Mouse (Mus musculus) CH12.LX (cell line): ENCODE measurements around the gene Gm20388. TPM values are rescaled to one million over a fixed set of nuclear protein-coding genes. Genes with fewer than 3 reads are reported as not detected.

Experiments
- DNase-seq: peaks from one replicate; pipeline ENCODE4 v3.0.0-alpha.2; 2013; ENCODE audit errors: extremely low read depth
- H3K27ac ChIP-seq: 2 replicates; pipeline ENCODE4 v1.5.1; 2012; ENCODE audit warnings: low read depth, mild to moderate bottlenecking, control low read depth, moderate library complexity; ENCODE audit not compliant: insufficient read depth
- H3K27me3 ChIP-seq: replicated peaks from 2 replicates; pipeline ENCODE3; 2012; ENCODE audit warnings: inconsistent platforms
- H3K36me3 ChIP-seq, 2 experiments: replicated peaks in 1 of 2; 2 replicates each; pipeline versions ENCODE3 to v1.6.1; 2012; ENCODE audit warnings: inconsistent platforms in 1 of 2, low read length in 1 of 2, mild to moderate bottlenecking in 1 of 2, mixed read lengths in 1 of 2, moderate library complexity in 1 of 2; ENCODE audit not compliant: control insufficient read depth in 1 of 2, insufficient read depth in 1 of 2
- H3K4me1 ChIP-seq, 2 experiments: 2 replicates each; pipeline ENCODE4 v1.6.1; 2012; ENCODE audit warnings: inconsistent platforms in 1 of 2, moderate library complexity in 1 of 2; ENCODE audit not compliant: insufficient read depth in 2 of 2, control insufficient read depth in 1 of 2
- H3K4me2 ChIP-seq: 2 replicates; pipeline ENCODE4 v1.6.1; 2012; ENCODE audit warnings: low read depth, mild to moderate bottlenecking, control low read depth; ENCODE audit not compliant: poor library complexity, insufficient read depth, severe bottlenecking
- H3K4me3 ChIP-seq, 3 experiments: fragments of 150-350 bp in 1 of 3; sonication (generic) in 1 of 3; replicated peaks in 1 of 3; 2 replicates each; pipeline versions ENCODE3 to v1.5.1; 2011 to 2012; ENCODE audit warnings: low read depth in 2 of 3, low read length in 2 of 3, mild to moderate bottlenecking in 2 of 3, moderate library complexity in 2 of 3, control low read depth in 1 of 3, improper control_type of control experiment in 1 of 3, inconsistent platforms in 1 of 3, mixed read lengths in 1 of 3; ENCODE audit not compliant: poor library complexity in 1 of 3
- H3K79me2 ChIP-seq: replicated peaks from 2 replicates; pipeline ENCODE4 v1.6.1; 2012; ENCODE audit warnings: mild to moderate bottlenecking, moderate library complexity; ENCODE audit not compliant: control insufficient read depth, poor library complexity, insufficient read depth, severe bottlenecking; ENCODE audit errors: extremely low read depth
- H3K9ac ChIP-seq: 2 replicates; pipeline ENCODE4 v1.6.1; 2012; ENCODE audit warnings: low read depth, mild to moderate bottlenecking, control low read depth, moderate library complexity; ENCODE audit not compliant: insufficient read depth
- H3K9me3 ChIP-seq: replicated peaks from 2 replicates; pipeline ENCODE3; 2012; ENCODE audit warnings: low read length, inconsistent platforms, mixed read lengths
- CHD1 ChIP-seq: IDR thresholded peaks from 2 replicates; pipeline ENCODE4 v1.6.1; 2012; ENCODE audit warnings: low read depth, low read length, improper control_type of control experiment, inconsistent platforms
- CHD2 ChIP-seq: IDR thresholded peaks from 2 replicates; pipeline ENCODE4 v1.6.1; 2011; ENCODE audit warnings: low read length, improper control_type of control experiment
- CTCF ChIP-seq, 2 experiments: IDR thresholded peaks in 1 of 2; conservative IDR thresholded peaks in 1 of 2; 2 replicates each; pipeline ENCODE4 v1.5.1; 2011 to 2012; ENCODE audit warnings: low read depth in 2 of 2, low read length in 2 of 2, improper control_type of control experiment in 1 of 2, inconsistent platforms in 1 of 2, mild to moderate bottlenecking in 1 of 2, moderate library complexity in 1 of 2
- ELF1 ChIP-seq: IDR thresholded peaks from 2 replicates; pipeline ENCODE4 v1.6.1; 2014; ENCODE audit warnings: low read depth, mild to moderate bottlenecking, inconsistent platforms, low read length, improper control_type of control experiment
- EP300 ChIP-seq: IDR thresholded peaks from 2 replicates; pipeline ENCODE4 v1.6.1; 2011; ENCODE audit warnings: low read length, improper control_type of control experiment
- GABPA ChIP-seq: IDR thresholded peaks from 2 replicates; pipeline ENCODE4 v1.6.1; 2012; ENCODE audit warnings: low read depth, low read length, improper control_type of control experiment, inconsistent platforms; ENCODE audit not compliant: insufficient replicate concordance
- HCFC1 ChIP-seq: IDR thresholded peaks from 2 replicates; pipeline ENCODE4 v1.6.1; 2012; ENCODE audit warnings: low read depth, mild to moderate bottlenecking, inconsistent platforms, low read length, improper control_type of control experiment
- IRF4 ChIP-seq: IDR thresholded peaks from 2 replicates; pipeline ENCODE4 v1.6.1; 2014; ENCODE audit warnings: low read depth, mild to moderate bottlenecking, inconsistent platforms, low read length, improper control_type of control experiment
- JUN ChIP-seq: IDR thresholded peaks from 2 replicates; pipeline ENCODE4 v1.6.1; 2011; ENCODE audit warnings: low read depth, mild to moderate bottlenecking, low read length, improper control_type of control experiment, moderate library complexity; ENCODE audit not compliant: insufficient read depth
- KAT2A ChIP-seq: IDR thresholded peaks from 2 replicates; pipeline ENCODE4 v1.6.1; 2012; ENCODE audit warnings: low read length, improper control_type of control experiment, inconsistent platforms; ENCODE audit not compliant: insufficient replicate concordance
- MAZ ChIP-seq: IDR thresholded peaks from 2 replicates; pipeline ENCODE4 v1.6.1; 2012; ENCODE audit warnings: low read depth, mild to moderate bottlenecking, inconsistent platforms, low read length, improper control_type of control experiment, moderate library complexity
- MEF2A ChIP-seq: IDR thresholded peaks from 2 replicates; pipeline ENCODE4 v1.6.1; 2014; ENCODE audit warnings: low read depth, mild to moderate bottlenecking, inconsistent platforms, low read length, improper control_type of control experiment, borderline replicate concordance
- POLR2AphosphoS2 ChIP-seq: IDR thresholded peaks from 2 replicates; pipeline ENCODE4 v1.6.1; 2011; ENCODE audit warnings: low read depth, low read length, improper control_type of control experiment
- SIN3A ChIP-seq: IDR thresholded peaks from 2 replicates; pipeline ENCODE4 v1.6.1; 2012; ENCODE audit warnings: low read length, improper control_type of control experiment, inconsistent platforms
- TBP ChIP-seq: conservative IDR thresholded peaks from 2 replicates; pipeline ENCODE4 v1.6.1; 2011; ENCODE audit warnings: low read depth, low read length, improper control_type of control experiment
- UBTF ChIP-seq: IDR thresholded peaks from 2 replicates; pipeline ENCODE4 v1.6.1; 2012; ENCODE audit warnings: low read depth, mild to moderate bottlenecking, inconsistent platforms, low read length, improper control_type of control experiment, moderate library complexity
- ZC3H11A ChIP-seq: IDR thresholded peaks from 2 replicates; pipeline ENCODE4 v1.6.1; 2012; ENCODE audit warnings: low read depth, mild to moderate bottlenecking, inconsistent platforms, low read length, improper control_type of control experiment
- ZMIZ1 ChIP-seq: IDR thresholded peaks from 2 replicates; pipeline ENCODE4 v1.6.1; 2012; ENCODE audit warnings: low read depth, mild to moderate bottlenecking, inconsistent platforms, low read length, improper control_type of control experiment
- dilution Hi-C: fragments of 300-500 bp; cut with MboI; formaldehyde crosslinking; loops from 2 replicates; pipeline ENCODE4 v1.14.3; 2020; ENCODE audit warnings: low sequenced_read_pairs; ENCODE audit not compliant: extremely low pct_unique_long_range_greater_than_20kb, extremely low pct_ligation_motif_present
- in situ Hi-C: fragments of 300-500 bp; cut with MboI; formaldehyde crosslinking; loops from 3 replicates; pipeline ENCODE4 v1.14.3; 2019; ENCODE audit warnings: low sequenced_read_pairs, low pct_ligation_motif_present, low pct_unique_long_range_greater_than_20kb, mixed read lengths
- polyA plus RNA-seq: library from polyadenylated mRNA; unstranded; fragments of >175 nt; gene quantifications from 2 replicates; pipeline ENCODE4 v1.2.1, GENCODE M21; 2012; ENCODE audit warnings: low read depth; ENCODE audit not compliant: insufficient read length
- total RNA-seq, 2 experiments: library from RNA; depleted of rRNA; stranded (reverse); fragments of 300-350 nt in 1 of 2; fragments of >200 nt in 1 of 2; gene quantifications; 2 replicates each; pipeline ENCODE4 v1.2.3; 2012 to 2014

The Gm20388 gene
- total and polyA plus RNA-seq, 3 experiments, result 14.8 to 26.3 (median 22.2) TPM

GRCm38 (mm10) chr8:120566681-120567080, 656.0 kb downstream of the Gm20388 start:
- H3K27ac ChIP-seq, result no peak overlapping the region
- TF ChIP-seq JUN (no peak), CHD1 (no peak), CTCF (conservative IDR thresholded peaks at IDR 0.05 in 1 of 2, IDR thresholded peaks at IDR 0.05 in 1 of 2; ENCODE audit: low read depth in 2 of 2, low read length in 2 of 2) (no peak), HCFC1 (no peak), GABPA (no peak), ZMIZ1 (no peak)
- in situ Hi-C loops, result no loop called here
- H3K9me3 ChIP-seq, result peaks cover 4% of the 10 kb centered on the region
- H3K27me3 ChIP-seq, result no peaks in the 10 kb centered on the region
- dilution Hi-C loops, result no loop called here
- no peak overlapping the region for H3K4me3 ChIP-seq
- H3K9ac ChIP-seq, result no peak overlapping the region
- no peak for DNase-seq
- peaks cover 3% of the 10 kb centered on the region; the same call in 1 of the 2 replicates for H3K79me2 ChIP-seq
- H3K36me3 ChIP-seq, result peaks cover 83 to 98% of the 10 kb centered on the region in 2 experiments
- H3K4me2 ChIP-seq, result no peak overlapping the region
- peaks cover 3 to 47% of the 10 kb centered on the region in 2 experiments for H3K4me1 ChIP-seq

DNA sequence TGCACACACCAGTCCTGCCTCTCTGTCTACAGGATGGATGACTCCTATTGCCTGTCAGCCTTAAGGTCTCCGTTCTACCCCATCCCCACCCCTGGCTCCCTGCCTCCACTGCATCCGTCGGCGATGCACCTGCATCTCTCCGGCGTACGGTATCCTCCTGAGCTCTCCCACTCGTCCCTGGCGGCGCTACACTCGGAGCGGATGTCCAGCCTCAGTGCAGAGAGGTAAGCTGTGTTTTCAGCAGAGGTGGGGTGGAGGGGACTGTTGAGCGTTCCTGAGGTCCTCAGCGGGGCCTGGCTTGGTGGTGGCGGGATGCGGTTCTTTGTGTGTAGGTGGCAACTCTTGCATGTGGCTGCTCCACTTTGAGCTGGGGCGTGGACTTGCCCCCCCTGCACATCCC, 657.1 kb downstream of the Gm20388 start:
- H3K4me2 ChIP-seq, result no peak overlapping the region
- H3K9ac ChIP-seq, result no peak overlapping the region
- H3K27ac ChIP-seq, result no peak overlapping the region
- no peaks in the 10 kb centered on the region; the same call in 1 of the 2 replicates for H3K79me2 ChIP-seq
- no peak overlapping the region for H3K4me3 ChIP-seq
- in situ Hi-C loops (no loop called here), dilution Hi-C loops (no loop called here)
- no peak for DNase-seq
- H3K4me1 ChIP-seq, result peaks cover 0 to 41% of the 10 kb centered on the region in 2 experiments; a peak in 2 of 4 replicates
- TF ChIP-seq EP300 (no peak), ELF1 (no peak), UBTF (no peak), TBP (no peak), SIN3A (no peak), MAZ (no peak), POLR2AphosphoS2 (no peak), MEF2A (no peak), KAT2A (no peak), CHD2 (no peak), ZC3H11A (no peak), IRF4 (no peak)
- peaks cover 4% of the 10 kb centered on the region for H3K9me3 ChIP-seq
- H3K36me3 ChIP-seq, result peaks cover 89 to 98% of the 10 kb centered on the region in 2 experiments
- H3K27me3 ChIP-seq, result no peaks in the 10 kb centered on the region
